Mouse (Mus musculus) small intestine, adult 2 months (tissue): Measurements from ENCODE around the gene Gm10974.

Source experiments
- CTCF ChIP-seq: fragments of 200-500 bp; IDR thresholded peaks from 2 replicates; pipeline ENCODE4 v1.5.1; 2012; ENCODE audit warnings: low read depth, mild to moderate bottlenecking, control low read depth, inconsistent platforms, low read length, moderate library complexity, mixed read lengths; ENCODE audit not compliant: insufficient replicate concordance, insufficient read length; ENCODE audit errors: extremely low read depth
- POLR2A ChIP-seq: fragments of 200-500 bp; IDR thresholded peaks from 2 replicates; pipeline ENCODE4 v1.6.1; 2012; ENCODE audit warnings: low read depth, mild to moderate bottlenecking, control low read depth, inconsistent platforms, low read length, moderate library complexity

DNA sequence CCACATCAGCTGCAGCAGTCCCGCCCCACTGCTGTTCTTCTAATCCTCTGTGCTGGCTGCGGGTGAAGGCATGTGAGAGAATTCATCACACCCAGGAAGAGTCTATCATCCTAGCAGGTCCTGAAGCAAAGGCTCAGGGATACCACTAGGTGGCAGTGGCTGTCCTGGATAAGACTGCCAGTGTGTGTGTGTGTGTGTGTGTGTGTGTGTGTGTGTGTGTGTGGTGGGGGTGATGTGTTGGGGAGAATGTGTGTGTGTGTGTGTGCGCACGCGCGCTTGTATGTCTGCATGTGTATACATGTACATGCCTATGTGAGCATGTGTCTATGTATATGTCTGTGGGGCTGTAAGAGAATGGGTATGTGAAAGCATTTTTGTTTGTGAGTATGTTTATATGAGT is 43.7 kb downstream of the Gm10974 start:
- TF ChIP-seq CTCF (peak; percentile 52; the same call in 1 of the 2 replicates), POLR2A (no peak)
